Mouse (Mus musculus) brown adipose tissue, adult 24 weeks (tissue): ENCODE measurements around the gene Gnb4. TPM values are rescaled to one million over a fixed set of nuclear protein-coding genes. Genes with fewer than 3 reads are reported as not detected.

ENCODE experiments used
- H3K27ac ChIP-seq: fragments of 200-500 bp; replicated peaks from 2 replicates; pipeline ENCODE4 v1.5.1; 2012; ENCODE audit warnings: low read depth, mild to moderate bottlenecking, low read length
- H3K4me1 ChIP-seq: fragments of 200-500 bp; 2 replicates; pipeline ENCODE4 v1.6.1; 2012; ENCODE audit warnings: low read length, mixed read lengths; ENCODE audit not compliant: control insufficient read depth, insufficient read depth, insufficient read length
- H3K4me3 ChIP-seq: fragments of 200-500 bp; 2 replicates; pipeline ENCODE4 v1.5.1; 2012; ENCODE audit warnings: low read depth, mild to moderate bottlenecking, low read length, moderate library complexity; ENCODE audit not compliant: insufficient read depth
- polyA plus RNA-seq: library from polyadenylated mRNA; stranded (reverse); fragments of >200 nt; gene quantifications from 2 replicates; pipeline ENCODE4 v1.2.4, GENCODE M21; 2012; ENCODE audit not compliant: missing spikeins, insufficient read depth, insufficient read length

Gene Gnb4
- polyA plus RNA-seq, 1 experiment = 5.4 TPM

- no peak overlapping the region for H3K4me3 ChIP-seq
- H3K4me1 ChIP-seq = no peaks in the 10 kb centered on the region
- no peak overlapping the region for H3K27ac ChIP-seq
These were observed 32.9 kb downstream of the Gnb4 start for GRCm38 (mm10) chr3:32583489-32583888.

GRCm38 (mm10) chr3:32581911-32582310 lies 34.5 kb downstream of the Gnb4 start:
- Histone ChIP-seq H3K27ac (no peak overlapping the region), H3K4me1 (no peaks in the 10 kb centered on the region), H3K4me3 (no peak overlapping the region)

GRCm38 (mm10) chr3:32580738-32581137 lies 35.6 kb downstream of the Gnb4 start:
- no peak overlapping the region for H3K27ac ChIP-seq
- no peaks in the 10 kb centered on the region for H3K4me1 ChIP-seq
- H3K4me3 ChIP-seq = no peak overlapping the region

- H3K4me3 ChIP-seq = no peak overlapping the region
- H3K4me1 ChIP-seq = no peaks in the 10 kb centered on the region
- H3K27ac ChIP-seq = no peak overlapping the region
These were observed 37.6 kb downstream of the Gnb4 start for GRCm38 (mm10) chr3:32578772-32579171.

- H3K27ac ChIP-seq = no peak overlapping the region
These were observed 41.2 kb downstream of the Gnb4 start for GRCm38 (mm10) chr3:32575151-32575550.

GRCm38 (mm10) chr3:32573881-32574280 lies 42.5 kb downstream of the Gnb4 start:
- H3K4me1 ChIP-seq = no peaks in the 10 kb centered on the region

More at GRCm38 (mm10) chr3:32575151-32575550, 41.2 kb downstream of the Gnb4 start:
- Histone ChIP-seq H3K4me1 (no peaks in the 10 kb centered on the region), H3K4me3 (no peak overlapping the region)

GRCm38 (mm10) chr3:32573086-32573485 lies 43.3 kb downstream of the Gnb4 start:
- Histone ChIP-seq H3K4me3 (no peak overlapping the region), H3K27ac (no peak overlapping the region), H3K4me1 (no peaks in the 10 kb centered on the region)

More at GRCm38 (mm10) chr3:32573881-32574280, 42.5 kb downstream of the Gnb4 start:
- Histone ChIP-seq H3K27ac (no peak overlapping the region), H3K4me3 (no peak overlapping the region)

GRCm38 (mm10) chr3:32563401-32563800 lies 53.0 kb downstream of the Gnb4 start:
- no peak overlapping the region for H3K4me3 ChIP-seq
- no peak overlapping the region for H3K27ac ChIP-seq

GRCm38 (mm10) chr3:32553061-32553460 lies 63.3 kb downstream of the Gnb4 start:
- Histone ChIP-seq H3K27ac (no peak overlapping the region), H3K4me3 (no peak overlapping the region), H3K4me1 (no peaks in the 10 kb centered on the region)

More at GRCm38 (mm10) chr3:32563401-32563800, 53.0 kb downstream of the Gnb4 start:
- H3K4me1 ChIP-seq = no peaks in the 10 kb centered on the region

GRCm38 (mm10) chr3:32538091-32538490 lies 78.3 kb downstream of the Gnb4 start:
- H3K4me1 ChIP-seq = peaks cover 6% of the 10 kb centered on the region; the same call in 1 of the 2 replicates
- peak overlapping the region; percentile 36; the same call in 1 of the 2 replicates for H3K27ac ChIP-seq
- H3K4me3 ChIP-seq = no peak overlapping the region

- peaks cover 6% of the 10 kb centered on the region; the same call in 1 of the 2 replicates for H3K4me1 ChIP-seq
- H3K4me3 ChIP-seq = no peak overlapping the region
- peak overlapping the region; percentile 21; the same call in 1 of the 2 replicates for H3K27ac ChIP-seq
These were observed 78.8 kb downstream of the Gnb4 start for GRCm38 (mm10) chr3:32537556-32537955.

- peaks cover 6% of the 10 kb centered on the region; the same call in 1 of the 2 replicates for H3K4me1 ChIP-seq
- no peak overlapping the region for H3K27ac ChIP-seq
- no peak overlapping the region for H3K4me3 ChIP-seq
These were observed 80.7 kb downstream of the Gnb4 start for GRCm38 (mm10) chr3:32535692-32536091.

Other genes with a start within 250 kb of the Gnb4 start
- gene Pik3ca, start 218.9 kb downstream of the Gnb4 start, polyA plus RNA-seq = 14.3 and 17.7 TPM in 2 replicates
- gene Kcnmb3, start 124.4 kb downstream of the Gnb4 start, polyA plus RNA-seq = not detected in 2 replicates
- 26.8 and 28.5 TPM in 2 replicates for gene Zfp639, start 106.3 kb downstream of the Gnb4 start, polyA plus RNA-seq
- gene Mfn1, start 87.1 kb downstream of the Gnb4 start, polyA plus RNA-seq = 56.6 and 59.9 TPM in 2 replicates
- gene Actl6a, start 89.7 kb upstream of the Gnb4 start, polyA plus RNA-seq = 23.6 and 35.8 TPM in 2 replicates
- gene Ndufb5, start 120.4 kb upstream of the Gnb4 start, polyA plus RNA-seq = 1,549 and 1,905 TPM in 2 replicates
- 87.9 and 116 TPM in 2 replicates for gene Mrpl47, start 121.0 kb upstream of the Gnb4 start, polyA plus RNA-seq
- 0.59 and 2.1 TPM in 2 replicates for gene Usp13, start 201.0 kb upstream of the Gnb4 start, polyA plus RNA-seq